Mouse (Mus musculus): ENCODE results near the gene Zbtb20. TPM values are rescaled to one million over a fixed set of nuclear protein-coding genes. Genes with fewer than 3 reads are reported as not detected.

Gene Zbtb20
- polyA plus RNA-seq, 2 experiments = 0.40 to 2.2 TPM

DNA sequence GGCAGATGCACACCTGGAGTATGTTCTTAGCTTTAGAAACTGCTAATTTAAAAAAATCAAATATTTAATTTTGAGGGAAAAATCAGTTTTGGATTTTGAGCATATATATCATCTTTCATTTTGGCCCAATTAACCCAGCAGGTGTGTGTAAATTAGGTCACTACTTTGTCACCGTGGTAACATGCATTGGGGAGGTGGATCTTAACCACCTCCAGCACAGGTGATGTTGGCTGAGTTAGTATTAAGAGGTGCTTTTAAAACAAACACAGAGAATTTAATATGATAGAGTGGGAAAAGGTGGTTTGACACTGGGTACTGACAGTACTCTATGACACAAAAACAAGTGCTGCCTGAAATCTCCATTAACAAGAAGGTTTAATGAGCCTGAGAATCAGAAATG is 218.5 kb downstream of the Zbtb20 start:
- H3K4me3 ChIP-seq (ENCODE audit: insufficient read depth in 1 of 2, low read depth in 2 of 2, low read length in 2 of 2) = no peak overlapping the region
- 55% methylated on average over 1 of the region's 1 CpGs for WGBS (ENCODE audit: insufficient replicate concordance)
- no peaks in the 10 kb centered on the region for H3K9me3 ChIP-seq (ENCODE audit: control insufficient read depth, low read length)
- no peak overlapping the region for H3K9ac ChIP-seq (replicated peaks)
- no peak overlapping the region for H3K27ac ChIP-seq
- H3K4me2 ChIP-seq (ENCODE audit: low read depth) = no peak overlapping the region
- no peaks in the 10 kb centered on the region for H3K36me3 ChIP-seq (replicated peaks; ENCODE audit: control insufficient read depth, insufficient read depth, low read depth)
- no peaks in the 10 kb centered on the region for H3K27me3 ChIP-seq (ENCODE audit: control insufficient read depth, insufficient read depth, low read length)
- ATAC-seq (ENCODE audit: insufficient read depth) = no peak
- no peaks in the 10 kb centered on the region for H3K4me1 ChIP-seq (replicated peaks; ENCODE audit: control insufficient read depth in 2 of 2, insufficient read depth in 2 of 2, low read length in 1 of 2)
- no peak for TF ChIP-seq EP300 (IDR thresholded peaks at IDR 0.05; ENCODE audit: low read depth)
- DNase-seq (ENCODE audit: low read depth in 3 of 3, low spot score in 3 of 3) = no peak

DNA sequence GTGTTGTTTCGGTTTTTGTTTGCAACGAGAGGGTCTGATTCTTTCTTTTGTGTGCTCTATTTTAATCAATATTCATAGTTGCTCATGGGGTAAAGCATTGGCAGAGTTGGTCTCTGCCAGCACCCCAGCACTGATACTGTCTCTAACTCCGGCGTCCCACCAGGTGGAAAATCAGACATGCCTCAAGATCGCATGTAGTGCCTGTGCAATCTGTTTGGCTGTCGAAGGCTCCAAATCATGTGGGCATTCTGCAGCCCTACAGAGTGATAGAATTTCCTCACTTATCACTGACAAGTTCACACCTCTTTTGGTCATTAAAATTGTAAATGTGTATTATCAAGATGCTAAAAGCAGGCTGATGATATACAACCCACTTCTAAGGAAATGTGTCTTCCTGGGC is 219.1 kb downstream of the Zbtb20 start:
- Histone ChIP-seq H3K36me3 (replicated peaks; ENCODE audit: control insufficient read depth, insufficient read depth, low read depth) (no peaks in the 10 kb centered on the region), H3K9me3 (ENCODE audit: control insufficient read depth, low read length) (no peaks in the 10 kb centered on the region), H3K4me2 (ENCODE audit: low read depth) (no peak overlapping the region), H3K9ac (replicated peaks) (no peak overlapping the region), H3K27me3 (ENCODE audit: control insufficient read depth, insufficient read depth, low read length) (no peaks in the 10 kb centered on the region), H3K4me3 (ENCODE audit: insufficient read depth in 1 of 2, low read depth in 2 of 2, low read length in 2 of 2) (no peak overlapping the region), H3K27ac (no peak overlapping the region), H3K4me1 (replicated peaks; ENCODE audit: control insufficient read depth in 2 of 2, insufficient read depth in 2 of 2, low read length in 1 of 2) (no peaks in the 10 kb centered on the region)
- ATAC-seq (ENCODE audit: insufficient read depth) = no peak
- 65% methylated on average over 6 of the region's 6 CpGs for WGBS (ENCODE audit: insufficient replicate concordance)
- no peak for TF ChIP-seq EP300 (IDR thresholded peaks at IDR 0.05; ENCODE audit: low read depth)
- no peak for TF ChIP-seq CTCF (IDR thresholded peaks at IDR 0.05; ENCODE audit: low read depth)
- DNase-seq (ENCODE audit: low read depth in 3 of 3, low spot score in 3 of 3) = no peak

DNA sequence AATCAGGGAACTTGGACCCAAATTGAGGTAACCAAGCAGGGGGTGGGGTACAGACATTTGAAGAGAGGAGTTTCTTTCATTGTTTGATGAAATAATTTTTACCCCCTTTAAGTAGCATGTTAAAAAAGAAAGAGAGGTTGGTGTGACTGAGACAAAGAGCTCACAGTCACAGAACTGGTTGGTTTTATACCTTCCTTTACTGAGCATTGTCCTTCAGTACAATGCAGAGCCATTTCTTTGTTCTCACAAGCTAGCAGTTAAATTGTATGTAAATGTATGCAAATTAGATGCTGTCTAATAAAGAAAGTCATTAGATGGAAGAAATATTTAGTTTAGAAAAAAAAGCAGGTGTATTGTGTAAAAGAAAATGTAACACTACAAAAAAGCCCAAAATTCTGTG is 220.4 kb downstream of the Zbtb20 start:
- DNase-seq (ENCODE audit: low read depth in 3 of 3, low spot score in 3 of 3) (no peak), ATAC-seq (ENCODE audit: insufficient read depth) (no peak)
- H3K27ac ChIP-seq = no peak overlapping the region
- H3K4me1 ChIP-seq (replicated peaks; ENCODE audit: control insufficient read depth in 2 of 2, insufficient read depth in 2 of 2, low read length in 1 of 2) = no peaks in the 10 kb centered on the region
- no peaks in the 10 kb centered on the region for H3K9me3 ChIP-seq (ENCODE audit: control insufficient read depth, low read length)
- H3K4me3 ChIP-seq (ENCODE audit: insufficient read depth in 1 of 2, low read depth in 2 of 2, low read length in 2 of 2) = no peak overlapping the region
- H3K27me3 ChIP-seq (ENCODE audit: control insufficient read depth, insufficient read depth, low read length) = no peaks in the 10 kb centered on the region
- no peak overlapping the region for H3K9ac ChIP-seq (replicated peaks)
- H3K4me2 ChIP-seq (ENCODE audit: low read depth) = no peak overlapping the region
- H3K36me3 ChIP-seq (replicated peaks; ENCODE audit: control insufficient read depth, insufficient read depth, low read depth) = no peaks in the 10 kb centered on the region
- no peak for TF ChIP-seq CTCF (IDR thresholded peaks at IDR 0.05; ENCODE audit: low read depth)
- no peak for TF ChIP-seq EP300 (IDR thresholded peaks at IDR 0.05; ENCODE audit: low read depth)

DNA sequence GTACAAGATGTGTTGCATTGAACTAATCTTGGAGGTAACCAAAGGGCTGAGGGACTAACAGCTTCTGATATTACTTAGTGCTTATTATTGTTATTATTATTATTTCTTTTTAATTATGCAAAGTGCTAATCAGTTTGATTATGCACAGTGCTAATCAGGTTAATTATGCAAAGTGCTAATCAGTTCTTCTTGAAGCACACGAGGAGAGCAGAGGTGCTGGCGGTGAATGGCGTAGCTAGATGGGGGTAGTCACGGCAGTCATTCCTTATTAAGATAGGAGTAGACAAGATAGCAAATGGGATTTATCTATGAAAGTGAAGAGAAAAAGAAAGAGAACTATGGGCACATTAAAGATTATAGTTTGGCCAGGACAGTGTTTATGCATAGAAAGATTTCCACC is 222.5 kb downstream of the Zbtb20 start:
- no peak overlapping the region for H3K4me2 ChIP-seq (ENCODE audit: low read depth)
- H3K27ac ChIP-seq = no peak overlapping the region
- ATAC-seq (ENCODE audit: insufficient read depth) (no peak), DNase-seq (ENCODE audit: low read depth in 3 of 3, low spot score in 3 of 3) (no peak)
- TF ChIP-seq EP300 (IDR thresholded peaks at IDR 0.05; ENCODE audit: low read depth) (no peak), CTCF (IDR thresholded peaks at IDR 0.05; ENCODE audit: low read depth) (no peak)
- no peaks in the 10 kb centered on the region for H3K4me1 ChIP-seq (replicated peaks; ENCODE audit: control insufficient read depth in 2 of 2, insufficient read depth in 2 of 2, low read length in 1 of 2)
- no peaks in the 10 kb centered on the region for H3K27me3 ChIP-seq (ENCODE audit: control insufficient read depth, insufficient read depth, low read length)
- H3K9me3 ChIP-seq (ENCODE audit: control insufficient read depth, low read length) = no peaks in the 10 kb centered on the region
- no peak overlapping the region for H3K9ac ChIP-seq (replicated peaks)
- no peak overlapping the region for H3K4me3 ChIP-seq (ENCODE audit: insufficient read depth in 1 of 2, low read depth in 2 of 2, low read length in 2 of 2)
- 73% methylated on average over 4 of the region's 4 CpGs for WGBS (ENCODE audit: insufficient replicate concordance)
- H3K36me3 ChIP-seq (replicated peaks; ENCODE audit: control insufficient read depth, insufficient read depth, low read depth) = no peaks in the 10 kb centered on the region

DNA sequence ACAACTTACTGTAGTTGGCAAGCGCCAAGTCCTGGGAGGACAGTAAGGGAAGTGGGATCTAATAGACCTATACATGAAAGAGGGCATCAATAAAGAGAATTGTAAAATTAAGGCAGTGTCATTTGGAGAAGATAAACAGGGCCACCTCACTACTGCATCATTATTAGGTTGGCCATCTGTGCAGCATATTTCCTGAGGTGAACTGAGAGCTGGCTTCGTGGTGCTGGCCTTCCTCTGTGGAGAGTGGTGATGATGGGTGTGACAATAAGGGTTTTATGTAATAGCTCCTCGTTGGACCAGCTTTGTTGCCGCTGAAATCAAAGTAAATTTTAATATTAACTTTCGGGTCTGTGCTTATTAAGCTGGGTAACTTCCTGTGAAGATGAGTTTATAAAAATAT is 223.0 kb downstream of the Zbtb20 start:
- no peak for DNase-seq (ENCODE audit: low read depth in 3 of 3, low spot score in 3 of 3)
- no peaks in the 10 kb centered on the region for H3K27me3 ChIP-seq (ENCODE audit: control insufficient read depth, insufficient read depth, low read length)
- no peak overlapping the region for H3K4me3 ChIP-seq (ENCODE audit: insufficient read depth in 1 of 2, low read depth in 2 of 2, low read length in 2 of 2)
- WGBS (ENCODE audit: insufficient replicate concordance) = 45% methylated on average over 5 of the region's 5 CpGs
- no peaks in the 10 kb centered on the region for H3K36me3 ChIP-seq (replicated peaks; ENCODE audit: control insufficient read depth, insufficient read depth, low read depth)
- no peak overlapping the region for H3K4me2 ChIP-seq (ENCODE audit: low read depth)
- no peaks in the 10 kb centered on the region for H3K4me1 ChIP-seq (replicated peaks; ENCODE audit: control insufficient read depth in 2 of 2, insufficient read depth in 2 of 2, low read length in 1 of 2)
- ATAC-seq (ENCODE audit: insufficient read depth) = no peak
- H3K27ac ChIP-seq = no peak overlapping the region
- H3K9me3 ChIP-seq (ENCODE audit: control insufficient read depth, low read length) = no peaks in the 10 kb centered on the region
- TF ChIP-seq EP300 (IDR thresholded peaks at IDR 0.05; ENCODE audit: low read depth) (no peak), CTCF (IDR thresholded peaks at IDR 0.05; ENCODE audit: low read depth) (no peak)
- H3K9ac ChIP-seq (replicated peaks) = no peak overlapping the region

DNA sequence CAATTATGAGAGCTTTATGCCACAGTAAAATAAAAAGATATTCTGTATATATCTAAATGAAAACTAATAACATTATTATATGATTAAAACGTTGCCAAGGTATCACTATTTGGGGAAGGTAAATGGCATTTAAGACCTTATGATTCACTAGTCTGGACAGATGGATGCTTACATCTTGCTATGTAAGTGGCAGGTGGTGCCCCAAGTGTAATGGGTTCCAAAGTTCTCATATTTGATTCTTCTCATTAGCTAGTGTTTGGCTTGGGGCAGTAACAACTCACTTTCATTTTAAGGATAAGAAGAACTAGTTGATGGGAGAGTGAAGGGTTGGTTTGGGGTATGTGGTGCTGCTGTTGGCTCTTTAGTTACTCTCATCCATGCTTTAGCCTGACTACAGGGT is 235.6 kb downstream of the Zbtb20 start:
- no peaks in the 10 kb centered on the region for H3K9me3 ChIP-seq (ENCODE audit: control insufficient read depth, low read length)
- no peaks in the 10 kb centered on the region for H3K27me3 ChIP-seq (ENCODE audit: control insufficient read depth, insufficient read depth, low read length)
- no peaks in the 10 kb centered on the region for H3K36me3 ChIP-seq (replicated peaks; ENCODE audit: control insufficient read depth, insufficient read depth, low read depth)
- no peaks in the 10 kb centered on the region for H3K4me1 ChIP-seq (replicated peaks; ENCODE audit: control insufficient read depth in 2 of 2, insufficient read depth in 2 of 2, low read length in 1 of 2)
- H3K9ac ChIP-seq (replicated peaks) = no peak overlapping the region
- ATAC-seq (ENCODE audit: insufficient read depth) (no peak), DNase-seq (ENCODE audit: low read depth in 3 of 3, low spot score in 3 of 3) (no peak)
- 59% methylated on average over 1 of the region's 1 CpGs for WGBS (ENCODE audit: insufficient replicate concordance)
- TF ChIP-seq CTCF (IDR thresholded peaks at IDR 0.05; ENCODE audit: low read depth) (no peak), EP300 (IDR thresholded peaks at IDR 0.05; ENCODE audit: low read depth) (no peak)
- no peak overlapping the region for H3K27ac ChIP-seq
- no peak overlapping the region for H3K4me3 ChIP-seq (ENCODE audit: insufficient read depth in 1 of 2, low read depth in 2 of 2, low read length in 2 of 2)
- no peak overlapping the region for H3K4me2 ChIP-seq (ENCODE audit: low read depth)

Measured in liver, embryonic 14.5 days (tissue).